Mouse (Mus musculus) heart, embryonic 15.5 days (tissue): ENCODE data around the gene Snx33. TPM values are rescaled to one million over a fixed set of nuclear protein-coding genes. Genes with fewer than 3 reads are reported as not detected.
A peak's percentile ranks its signal among the peaks of the same experiment; 100 is the strongest.

Source experiments
- ATAC-seq: fragments of 200-750 bp; cut with Nextera tagmentation; replicated peaks from 2 replicates; pipeline ENCODE4 v1.8.0; 2017; ENCODE audit warnings: low read depth, moderate TSS enrichment; ENCODE audit not compliant: insufficient number of reproducible peaks, insufficient read depth, low FRiP score
- H3K27ac ChIP-seq: fragments of 300-500 bp; sonication (generic); 2 replicates; pipeline ENCODE4 v1.5.1; 2015; ENCODE audit warnings: mild to moderate bottlenecking, inconsistent platforms
- H3K27me3 ChIP-seq: fragments of 300-500 bp; sonication (generic); 2 replicates; pipeline ENCODE4 v1.6.1; 2015; ENCODE audit warnings: inconsistent platforms
- H3K36me3 ChIP-seq: fragments of 300-500 bp; sonication (generic); 2 replicates; pipeline ENCODE4 v1.6.1; 2015; ENCODE audit warnings: mild to moderate bottlenecking, inconsistent platforms
- H3K4me1 ChIP-seq: fragments of 300-500 bp; sonication (generic); replicated peaks from 2 replicates; pipeline ENCODE4 v1.6.1; 2015; ENCODE audit warnings: inconsistent platforms
- H3K4me2 ChIP-seq: fragments of 300-500 bp; sonication (generic); 2 replicates; pipeline ENCODE4 v1.6.1; 2015; ENCODE audit warnings: inconsistent platforms, mild to moderate bottlenecking, moderate library complexity
- H3K4me3 ChIP-seq: fragments of 300-500 bp; sonication (generic); 2 replicates; pipeline ENCODE4 v1.5.1; 2015; ENCODE audit warnings: mild to moderate bottlenecking, inconsistent platforms
- H3K9ac ChIP-seq: fragments of 300-500 bp; sonication (generic); 2 replicates; pipeline ENCODE4 v1.6.1; 2015; ENCODE audit warnings: mild to moderate bottlenecking, inconsistent platforms
- H3K9me3 ChIP-seq: fragments of 300-500 bp; sonication (generic); replicated peaks from 2 replicates; pipeline ENCODE4 v1.6.1; 2016; ENCODE audit warnings: inconsistent platforms
- WGBS: fragments of 180-500 bp; shearing (Covaris S2); methylation state at CpG from one replicate; pipeline ENCODE4 v1.1.7; 2015; ENCODE audit warnings: mixed read lengths; 5-methylcytosine and 5-hydroxymethylcytosine counted together
- polyA plus RNA-seq: library from polyadenylated mRNA; unstranded; fragments of >200 nt; fragmentation: Nextera tagmentation; extraction: Ambion mirVana; gene quantifications from 2 replicates; pipeline ENCODE4 v1.2.1, GENCODE M21; 2015

The Snx33 gene
- 7.0 and 9.5 TPM in 2 replicates for polyA plus RNA-seq

DNA sequence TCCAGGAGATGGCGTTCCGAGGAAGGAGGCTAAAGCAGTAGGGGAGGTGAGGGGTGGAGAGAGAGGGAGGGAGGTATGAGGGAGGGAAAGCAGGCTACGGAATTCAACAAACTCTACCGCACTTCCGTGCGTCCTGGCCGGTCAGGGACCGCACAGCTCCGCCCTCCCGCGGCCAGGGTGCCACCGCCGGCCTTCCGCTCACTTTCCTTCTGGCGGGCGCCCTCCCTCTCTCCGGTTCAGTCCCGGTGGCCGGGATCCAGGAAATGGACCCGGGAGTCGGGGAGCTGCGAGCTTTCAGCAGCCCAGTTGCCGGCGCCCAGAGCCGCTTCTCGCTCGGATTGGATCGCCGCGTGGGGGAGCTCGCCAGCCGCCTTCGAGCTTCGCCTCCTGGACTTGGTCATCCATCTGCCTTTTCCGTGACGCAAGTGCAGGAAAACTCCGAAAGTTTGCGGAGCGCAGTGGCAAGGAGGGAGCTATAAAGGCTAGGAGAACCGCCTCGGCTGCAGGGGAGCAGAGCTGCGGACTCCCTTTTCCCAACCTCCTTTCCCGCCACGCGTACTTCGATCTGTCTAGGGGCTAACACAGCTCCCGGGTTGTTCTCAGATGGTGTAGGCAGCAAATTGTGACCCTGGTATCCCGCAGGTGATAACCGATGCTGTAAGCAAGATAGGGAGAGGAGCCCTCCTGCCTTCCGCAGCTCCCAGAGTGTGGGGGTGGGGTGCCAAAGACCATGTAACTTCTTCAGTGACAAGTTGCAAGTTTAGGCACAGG, at the start of gene Snx33:
Gene Snx33, minus strand, starts transcription at position 331 of the 771 bp plus-strand sequence.
- H3K9ac ChIP-seq = peak within 1 kb of the TSS; percentile 80
- H3K36me3 ChIP-seq = no peaks in the 10 kb centered on the region
- H3K27ac ChIP-seq = peak within 1 kb of the TSS; percentile 96
- H3K4me2 ChIP-seq = peak within 1 kb of the TSS; percentile 95
- H3K4me3 ChIP-seq = peak within 1 kb of the TSS; percentile 75
- no peaks in the 10 kb centered on the region for H3K9me3 ChIP-seq
- WGBS = under 1% methylated on average over 50 of the region's 50 CpGs
- peak; percentile 72 for ATAC-seq
- no peaks in the 10 kb centered on the region for H3K27me3 ChIP-seq
- peaks cover 48% of the 10 kb centered on the region for H3K4me1 ChIP-seq

DNA sequence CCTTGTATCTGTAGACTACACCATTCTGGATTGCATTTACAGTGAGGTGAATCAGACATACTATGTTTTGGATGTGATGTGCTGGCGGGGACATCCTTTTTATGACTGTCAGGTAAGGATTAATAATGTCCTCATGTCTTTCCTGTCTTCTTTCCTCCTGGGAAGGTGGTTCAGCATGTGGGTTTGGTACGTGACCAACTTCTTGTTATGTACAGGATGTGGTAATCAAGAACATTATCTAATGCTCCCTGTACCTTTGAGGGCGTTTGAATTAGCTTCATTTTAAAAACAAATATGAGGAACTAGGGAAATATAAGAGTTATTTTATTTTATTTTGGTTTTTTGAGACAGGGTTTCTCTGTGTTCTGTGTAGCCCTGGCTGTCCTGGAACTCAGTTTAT, 47.0 kb upstream of the Snx33 start:
- no peak for ATAC-seq
- Histone ChIP-seq H3K4me1 (no peaks in the 10 kb centered on the region), H3K9me3 (no peaks in the 10 kb centered on the region), H3K9ac (no peak overlapping the region), H3K27ac (no peak overlapping the region), H3K36me3 (peaks cover 3% of the 10 kb centered on the region; the same call in 1 of the 2 replicates), H3K4me2 (no peak overlapping the region), H3K4me3 (no peak overlapping the region), H3K27me3 (no peaks in the 10 kb centered on the region)
- WGBS = 69% methylated on average over 3 of the region's 3 CpGs

DNA sequence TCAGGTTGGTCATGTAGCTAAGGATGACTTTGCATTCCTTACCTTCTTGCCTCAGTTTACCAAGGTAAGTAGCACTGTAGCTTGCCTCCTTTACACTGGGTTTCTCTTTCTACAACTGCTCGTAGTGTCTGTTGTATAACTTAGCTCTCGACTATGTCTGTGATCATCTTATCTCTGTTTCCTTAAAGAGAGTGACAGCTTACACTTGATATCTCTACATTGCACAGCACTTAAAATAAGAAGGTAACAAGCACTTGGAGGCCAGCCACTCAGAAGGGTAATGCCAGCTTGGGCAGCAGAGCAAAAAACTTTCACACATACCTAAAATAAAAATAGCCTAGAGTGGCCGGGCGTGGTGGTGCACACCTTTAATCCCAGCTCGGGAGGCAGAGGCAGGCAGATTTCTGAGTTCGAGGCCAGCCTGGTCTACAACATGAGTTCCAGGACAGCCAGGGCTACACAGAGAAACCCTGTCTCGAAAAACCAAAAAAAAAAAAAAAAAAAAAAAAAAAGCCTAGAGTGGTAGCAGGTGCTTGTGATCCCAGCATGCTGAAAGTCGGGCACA, 45.9 kb upstream of the Snx33 start:
- Histone ChIP-seq H3K4me1 (no peaks in the 10 kb centered on the region), H3K36me3 (peaks cover 3% of the 10 kb centered on the region; the same call in 1 of the 2 replicates), H3K9me3 (no peaks in the 10 kb centered on the region), H3K27ac (no peak overlapping the region), H3K9ac (no peak overlapping the region), H3K27me3 (no peaks in the 10 kb centered on the region), H3K4me2 (no peak overlapping the region), H3K4me3 (no peak overlapping the region)
- no peak for ATAC-seq
- 61% methylated on average over 8 of the region's 8 CpGs for WGBS

- Histone ChIP-seq H3K27ac (no peak overlapping the region), H3K36me3 (peaks cover 3% of the 10 kb centered on the region; the same call in 1 of the 2 replicates), H3K4me2 (no peak overlapping the region), H3K9ac (no peak overlapping the region), H3K27me3 (no peaks in the 10 kb centered on the region), H3K4me1 (no peaks in the 10 kb centered on the region), H3K9me3 (no peaks in the 10 kb centered on the region), H3K4me3 (no peak overlapping the region)
- 63% methylated on average over 2 of the region's 2 CpGs for WGBS
- no peak for ATAC-seq
These were observed 42.0 kb upstream of the Snx33 start for GRCm38 (mm10) chr9:56970158-56970557.

GRCm38 (mm10) chr9:56961591-56961990, 33.4 kb upstream of the Snx33 start:
- Histone ChIP-seq H3K4me3 (no peak overlapping the region), H3K9ac (no peak overlapping the region), H3K4me2 (no peak overlapping the region), H3K9me3 (0 out of 2 replicates have a peak, but pooled peaks cover 3% of the 10 kb centered on the region), H3K4me1 (no peaks in the 10 kb centered on the region), H3K27me3 (no peaks in the 10 kb centered on the region), H3K27ac (no peak overlapping the region), H3K36me3 (peaks cover 17% of the 10 kb centered on the region; the same call in 1 of the 2 replicates)
- ATAC-seq = no peak
- 93% methylated on average over 3 of the region's 3 CpGs for WGBS

- H3K4me1 ChIP-seq = no peaks in the 10 kb centered on the region
- no peak for ATAC-seq
- no peaks in the 10 kb centered on the region for H3K27me3 ChIP-seq
- H3K9ac ChIP-seq = no peak overlapping the region
- H3K4me3 ChIP-seq = no peak overlapping the region
- H3K9me3 ChIP-seq = 0 out of 2 replicates have a peak, but pooled peaks cover 3% of the 10 kb centered on the region
- H3K36me3 ChIP-seq = peaks cover 12% of the 10 kb centered on the region; the same call in 1 of the 2 replicates
- 88% methylated on average over 2 of the region's 2 CpGs for WGBS
- H3K27ac ChIP-seq = no peak overlapping the region
- no peak overlapping the region for H3K4me2 ChIP-seq
These were observed 30.5 kb upstream of the Snx33 start for GRCm38 (mm10) chr9:56958689-56959088.

DNA sequence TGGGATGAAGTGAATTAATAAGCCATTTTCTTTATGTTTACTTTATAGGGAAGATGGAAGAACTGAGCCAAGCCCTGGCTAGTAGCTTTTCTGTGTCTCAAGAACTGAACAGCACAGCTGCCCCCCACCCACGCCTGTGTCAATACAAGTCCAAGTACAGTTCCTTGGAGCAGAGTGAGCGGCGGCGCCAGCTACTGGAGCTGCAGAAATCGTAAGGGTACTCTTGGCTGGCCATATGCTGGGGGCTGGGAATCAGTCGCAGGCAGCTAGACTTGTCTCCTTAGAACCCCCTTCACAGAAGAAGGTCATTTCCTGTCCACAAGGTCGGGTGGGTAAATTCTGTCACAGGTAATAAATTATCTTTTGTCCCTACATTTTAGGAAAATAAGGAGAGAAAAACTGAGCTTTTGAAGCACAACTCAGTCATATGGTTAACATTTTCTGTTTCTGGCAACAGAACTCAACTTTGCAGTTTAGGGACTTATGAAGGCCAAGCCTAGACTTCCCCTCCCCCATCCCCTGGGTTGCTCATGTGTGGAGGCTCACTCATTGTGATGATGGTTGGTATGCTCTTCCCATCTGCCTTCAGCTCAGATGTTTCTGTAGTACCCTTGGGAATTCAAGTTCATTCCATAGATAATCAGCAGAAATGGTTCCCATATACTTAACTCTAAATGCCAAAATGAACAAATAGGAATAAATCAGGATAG, 28.9 kb upstream of the Snx33 start:
- H3K4me1 ChIP-seq = no peaks in the 10 kb centered on the region
- no peak overlapping the region for H3K27ac ChIP-seq
- H3K9ac ChIP-seq = no peak overlapping the region
- H3K4me3 ChIP-seq = no peak overlapping the region
- H3K9me3 ChIP-seq = 0 out of 2 replicates have a peak, but pooled peaks cover 3% of the 10 kb centered on the region
- ATAC-seq = no peak
- 65% methylated on average over 7 of the region's 7 CpGs for WGBS
- no peaks in the 10 kb centered on the region for H3K27me3 ChIP-seq
- peaks cover 4% of the 10 kb centered on the region; the same call in 1 of the 2 replicates for H3K36me3 ChIP-seq
- H3K4me2 ChIP-seq = no peak overlapping the region

GRCm38 (mm10) chr9:56953562-56953961, 25.4 kb upstream of the Snx33 start:
- 94% methylated on average over 1 of the region's 1 CpGs for WGBS
- no peak overlapping the region for H3K9ac ChIP-seq
- H3K36me3 ChIP-seq = 0 out of 2 replicates have a peak, but pooled peaks cover 4% of the 10 kb centered on the region
- no peaks in the 10 kb centered on the region for H3K27me3 ChIP-seq
- no peak overlapping the region for H3K4me2 ChIP-seq
- H3K9me3 ChIP-seq = no peaks in the 10 kb centered on the region
- no peak for ATAC-seq
- H3K4me3 ChIP-seq = no peak overlapping the region
- no peak overlapping the region for H3K27ac ChIP-seq
- H3K4me1 ChIP-seq = peaks cover 12% of the 10 kb centered on the region

DNA sequence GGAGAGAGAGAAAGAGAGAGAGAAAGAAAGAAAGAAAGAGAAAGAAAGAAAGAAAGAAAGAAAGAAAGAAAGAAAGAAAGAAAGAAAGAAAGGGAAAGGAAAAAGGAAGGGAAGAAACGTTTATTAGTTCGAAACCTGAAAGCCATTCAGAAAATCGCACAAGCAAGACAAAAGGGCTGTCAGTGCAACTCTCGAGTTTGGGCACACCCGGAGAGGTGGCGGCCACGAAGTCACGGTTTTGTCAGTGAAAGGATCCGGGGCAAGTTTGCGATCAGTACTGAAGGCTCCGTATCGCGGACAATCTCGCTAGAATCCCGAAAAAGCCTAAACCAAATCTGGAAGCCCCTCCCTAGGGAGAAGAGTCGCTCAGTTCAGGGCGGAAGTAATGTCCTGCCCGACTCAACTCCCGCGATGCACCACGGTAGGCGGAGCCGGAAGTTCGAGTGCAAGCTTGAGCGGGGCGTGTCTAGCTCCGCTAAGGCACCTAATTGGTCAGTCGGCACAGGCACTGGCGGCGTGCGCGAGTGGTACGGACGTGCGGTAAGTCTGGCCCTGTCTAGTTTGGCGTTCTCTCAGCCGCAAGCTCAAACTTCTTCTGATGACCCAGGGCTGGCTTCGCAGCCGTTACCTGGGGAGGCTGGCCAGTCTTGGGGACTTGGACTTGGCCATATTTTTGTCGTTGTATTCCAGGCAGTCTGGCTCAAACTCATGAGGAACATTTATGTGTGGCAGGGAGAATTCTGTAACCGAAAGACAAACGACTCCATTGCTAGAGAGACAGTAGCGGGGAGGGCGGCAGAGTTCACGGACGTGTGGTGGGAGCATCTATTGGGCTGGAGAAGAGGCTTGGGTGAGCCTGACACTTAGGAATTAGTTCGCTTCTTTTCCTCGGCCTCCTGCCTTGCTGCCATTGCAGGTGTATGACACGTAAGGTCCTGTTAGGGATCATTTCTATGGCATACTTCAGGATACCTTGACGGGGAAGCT, 22.5 kb upstream of the Snx33 start, which contains the start of gene Snupn:
Gene Snupn, plus strand, starts transcription at position 465 of the 987 bp plus-strand sequence.
- Histone ChIP-seq H3K9me3 (no peaks in the 10 kb centered on the region), H3K27me3 (no peaks in the 10 kb centered on the region), H3K27ac (peak within 1 kb of the TSS; percentile 94), H3K9ac (peak within 1 kb of the TSS; percentile 81), H3K36me3 (no peaks in the 10 kb centered on the region), H3K4me1 (peaks cover 12% of the 10 kb centered on the region), H3K4me3 (peak within 1 kb of the TSS; percentile 75), H3K4me2 (peak within 1 kb of the TSS; percentile 74)
- ATAC-seq = peak; percentile 100
- under 1% methylated on average over 50 of the region's 50 CpGs for WGBS

DNA sequence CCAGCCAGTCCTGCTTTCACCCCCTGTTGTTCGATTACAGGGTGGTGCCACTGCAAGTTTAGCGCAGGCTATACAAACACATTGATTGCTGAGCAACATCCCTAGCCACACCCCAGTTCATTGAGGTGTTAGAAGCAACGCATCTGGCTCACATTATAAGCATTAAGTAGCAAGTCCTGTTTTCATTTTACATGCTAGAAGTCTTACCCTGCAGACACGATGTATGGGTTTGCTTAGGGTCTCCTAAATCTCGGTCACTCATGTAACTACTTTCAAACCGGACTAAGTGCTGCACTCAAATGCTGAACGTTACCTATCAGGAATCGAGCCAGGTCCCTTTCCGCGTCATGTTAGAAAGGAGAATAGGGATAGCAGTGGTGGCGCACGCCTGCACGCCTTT, 21.6 kb upstream of the Snx33 start:
- Histone ChIP-seq H3K27me3 (no peaks in the 10 kb centered on the region), H3K36me3 (no peaks in the 10 kb centered on the region), H3K4me3 (peak overlapping the region; percentile 75), H3K9me3 (no peaks in the 10 kb centered on the region), H3K9ac (peak overlapping the region; percentile 47), H3K4me2 (peak overlapping the region; percentile 74), H3K27ac (no peak overlapping the region), H3K4me1 (peaks cover 12% of the 10 kb centered on the region)
- 19% methylated on average over 13 of the region's 13 CpGs for WGBS
- ATAC-seq = no peak
